Mouse (Mus musculus) E14TG2a.4 (cell line): Measurements from ENCODE around the gene Npffr2.

Source experiments
- CTCF ChIP-seq: conservative IDR thresholded peaks from 2 replicates; pipeline ENCODE4 v1.5.1; 2014; ENCODE audit warnings: low read length
- POU5F1 ChIP-seq: IDR thresholded peaks from 2 replicates; pipeline ENCODE4 v1.6.1; 2014; ENCODE audit warnings: low read length, borderline replicate concordance

DNA sequence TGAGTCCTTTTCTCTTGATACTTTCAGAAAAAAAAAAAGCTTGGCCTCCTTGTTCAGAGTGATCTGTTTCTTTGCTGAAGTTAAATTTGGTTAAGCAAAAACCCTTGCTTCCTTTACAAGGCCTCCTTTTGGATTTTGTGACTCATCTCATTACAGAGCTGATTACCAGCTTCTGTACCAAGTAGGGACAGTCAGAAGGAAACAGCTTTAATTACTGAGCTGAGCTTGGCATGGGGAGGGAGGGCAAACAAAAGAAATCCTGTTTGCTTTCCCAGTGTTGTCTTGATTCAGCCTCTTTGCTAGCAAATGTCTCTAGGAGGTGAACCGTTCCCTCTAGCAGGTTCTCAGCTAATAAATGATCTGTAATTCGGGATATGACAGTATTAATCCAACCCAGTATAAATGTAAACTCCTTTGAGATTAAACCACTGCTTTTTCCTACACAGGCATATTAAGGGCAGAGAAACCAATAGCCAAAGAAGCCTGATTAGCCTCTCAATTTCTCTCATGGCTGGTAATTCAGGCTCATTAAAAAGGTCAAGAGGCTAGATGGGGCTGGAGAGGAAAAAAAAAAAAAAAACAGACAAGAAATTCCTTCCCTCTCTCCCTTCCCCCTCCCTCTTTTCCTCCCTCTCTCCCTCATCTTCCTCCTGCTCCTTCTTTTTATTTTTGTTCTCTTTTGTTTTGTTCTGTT, 84.2 kb downstream of the Npffr2 start:
- TF ChIP-seq CTCF (no peak), POU5F1 (no peak)
